Mouse (Mus musculus) erythroblast, adult 5-6 weeks (primary cell): ENCODE data around the gene 4930583I09Rik. TPM values are rescaled to one million over a fixed set of nuclear protein-coding genes. Genes with fewer than 3 reads are reported as not detected.

Experiments used
- ATAC-seq: replicated peaks from 2 replicates; pipeline ENCODE4 v1.8.0; 2016; ENCODE audit warnings: moderate number of reproducible peaks, mild to moderate bottlenecking, moderate TSS enrichment, inconsistent platforms; ENCODE audit not compliant: poor library complexity, low FRiP score, severe bottlenecking
- total RNA-seq, 2 experiments: library from RNA; stranded (forward) in 1 of 2; stranded (reverse) in 1 of 2; fragments of 150-400 nt in 1 of 2; fragments of 200-764, 138-1000 nt in 1 of 2; gene quantifications; 2 replicates each; pipeline versions ENCODE4 v1.2.3 to v1.2.4; 2015 to 2017; ENCODE audit warnings: low replicate concordance in 2 of 2

4930583I09Rik gene
- total RNA-seq, 2 experiments from 2014 or later, result not detected

- no peak for ATAC-seq
Observed at GRCm38 (mm10) chr17:64802956-64803275, 33.0 kb downstream of the 4930583I09Rik start.

GRCm38 (mm10) chr17:64802168-64802955 lies 33.5 kb downstream of the 4930583I09Rik start:
- no peak for ATAC-seq

- ATAC-seq, result no peak
Observed at GRCm38 (mm10) chr17:64792623-64793022, 43.2 kb downstream of the 4930583I09Rik start.

GRCm38 (mm10) chr17:64792076-64792475 lies 43.8 kb downstream of the 4930583I09Rik start:
- ATAC-seq, result no peak

- no peak for ATAC-seq
Observed at GRCm38 (mm10) chr17:64789175-64789574, 46.7 kb downstream of the 4930583I09Rik start.

GRCm38 (mm10) chr17:64788301-64788700 lies 47.6 kb downstream of the 4930583I09Rik start:
- no peak for ATAC-seq

- no peak for ATAC-seq
Observed at GRCm38 (mm10) chr17:64785961-64786360, 49.9 kb downstream of the 4930583I09Rik start.

Other genes with a start within 250 kb of the 4930583I09Rik start
- gene Man2a1, start 235.3 kb downstream of the 4930583I09Rik start, total RNA-seq (2015; ENCODE audit: low replicate concordance), result 17.3 and 30.9 TPM in 2 replicates
- 13.9 and 15.2 TPM in 2 replicates for gene Man2a1, start 235.3 kb downstream of the 4930583I09Rik start, total RNA-seq (2017; ENCODE audit: low replicate concordance)